Mouse (Mus musculus) kidney, adult 9 months (tissue): ENCODE data around the gene Mpst.
A peak's percentile ranks its signal among the peaks of the same experiment; 100 is the strongest.

ENCODE experiments used
- DNase-seq: peaks from one replicate; pipeline ENCODE4 v3.0.0; 2022

The Mpst gene

DNA sequence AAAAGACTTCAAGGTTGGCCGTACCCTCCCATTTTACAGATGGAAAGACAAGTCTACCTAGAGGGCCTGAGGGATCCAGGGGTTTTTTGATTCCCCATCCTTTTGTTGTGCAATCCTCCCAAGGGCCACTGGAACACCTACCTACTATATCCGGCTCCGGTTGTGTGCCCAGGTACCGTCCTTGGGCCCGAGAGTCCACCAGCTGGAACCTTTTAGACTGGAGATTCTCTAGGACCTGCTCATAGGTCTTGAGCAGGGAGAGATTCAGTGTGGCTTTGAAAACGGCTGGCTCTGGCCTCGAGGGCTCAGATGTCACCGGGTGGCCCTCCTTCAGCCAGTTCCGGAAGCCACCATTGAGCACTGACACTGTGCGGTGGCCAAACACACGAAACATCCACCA is 1.1 kb upstream of the Mpst start:
- no peak for DNase-seq

DNA sequence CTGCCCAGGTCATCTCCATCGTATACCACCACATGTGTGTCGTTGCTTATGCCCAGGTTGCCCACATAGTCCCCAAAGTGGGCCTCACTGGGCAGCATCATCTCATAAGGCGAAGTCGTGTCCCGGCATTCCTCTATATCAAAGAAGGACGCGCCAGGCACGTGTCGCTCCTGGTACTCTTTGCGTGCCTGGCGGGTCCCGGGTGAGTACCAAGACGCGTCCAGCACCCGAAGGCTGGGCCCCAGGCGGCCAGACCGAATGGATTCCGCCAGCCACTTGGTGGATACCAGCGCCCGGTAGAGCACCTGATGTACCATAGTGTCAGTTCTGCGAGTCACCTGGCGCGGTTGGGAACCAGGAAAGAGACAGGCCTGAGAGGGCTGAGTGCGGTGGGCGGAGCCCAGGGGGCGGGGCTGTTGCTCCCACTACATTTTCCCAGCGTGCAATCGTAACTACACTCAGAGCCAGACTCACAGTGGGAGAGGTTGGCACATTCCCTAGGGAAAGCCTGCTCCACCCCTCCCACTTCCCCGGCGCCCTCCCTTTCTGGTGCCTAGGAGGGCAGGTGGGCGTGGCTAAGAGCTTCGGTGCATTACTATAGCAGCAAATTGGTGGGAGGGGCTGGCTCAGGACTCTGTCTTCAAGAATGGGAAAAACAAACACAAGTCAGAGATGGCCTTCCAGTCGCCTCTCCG is 552 bp upstream of the Mpst start, which contains the start of gene Tst:
Tst (minus strand) TSS at position 391 of the 695 bp plus-strand sequence.
- DNase-seq = peak; percentile 99

GRCm38 (mm10) chr15:78409570-78410052 is 3.4 kb downstream of the Mpst start:
- peak; percentile 83 for DNase-seq

- no peak for DNase-seq
Observed at GRCm38 (mm10) chr15:78413083-78413718, 7.0 kb downstream of the Mpst start.

GRCm38 (mm10) chr15:78413719-78414117 is 7.5 kb downstream of the Mpst start:
- DNase-seq = no peak

- DNase-seq = no peak
Observed at GRCm38 (mm10) chr15:78414157-78414556, 7.9 kb downstream of the Mpst start.

GRCm38 (mm10) chr15:78416937-78417336 is 10.7 kb downstream of the Mpst start:
- peak; percentile 96 for DNase-seq

GRCm38 (mm10) chr15:78420395-78420794 is 14.2 kb downstream of the Mpst start:
- no peak for DNase-seq

GRCm38 (mm10) chr15:78422046-78422956 is 16.1 kb downstream of the Mpst start:
- peak; percentile 83 for DNase-seq

DNA sequence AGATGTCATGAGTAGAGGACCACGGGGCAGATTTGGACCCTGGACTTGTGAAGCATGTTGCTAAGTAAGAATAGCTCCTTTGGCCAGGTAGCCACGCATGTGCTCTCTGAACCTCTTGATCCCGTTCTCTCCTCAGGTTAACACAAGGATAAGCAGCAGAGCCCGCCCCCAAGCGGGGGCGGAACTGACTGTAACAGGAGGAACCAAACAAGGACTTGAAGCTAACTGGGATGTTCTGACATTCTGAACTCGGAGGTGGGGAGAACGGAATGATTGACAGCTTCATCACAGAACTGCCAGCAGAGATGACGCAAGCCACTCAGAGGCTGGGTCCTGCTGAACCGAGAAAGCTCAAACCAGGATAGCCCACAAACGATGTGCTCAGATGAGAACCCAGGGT is 18.3 kb downstream of the Mpst start:
- peak; percentile 93 for DNase-seq

DNA sequence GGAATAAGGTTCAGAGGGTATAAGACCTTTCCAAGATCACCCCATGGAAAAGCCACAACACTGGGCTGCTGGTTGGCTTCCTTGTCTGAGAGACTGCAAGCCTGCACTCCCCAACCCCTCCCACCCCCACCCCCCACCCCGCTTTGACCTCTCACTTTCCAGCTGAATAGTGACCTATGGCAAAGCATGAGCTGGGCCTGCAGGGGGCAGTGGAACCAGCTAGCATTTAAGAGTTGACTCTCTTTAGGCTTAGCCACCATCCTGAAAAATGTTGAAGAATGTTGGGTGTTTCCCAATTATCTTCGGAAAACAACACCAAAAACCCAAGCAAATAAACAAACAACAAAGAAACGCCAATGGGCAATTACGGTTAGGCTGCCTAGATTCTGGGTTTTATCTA is 19.0 kb downstream of the Mpst start:
- DNase-seq = no peak

DNA sequence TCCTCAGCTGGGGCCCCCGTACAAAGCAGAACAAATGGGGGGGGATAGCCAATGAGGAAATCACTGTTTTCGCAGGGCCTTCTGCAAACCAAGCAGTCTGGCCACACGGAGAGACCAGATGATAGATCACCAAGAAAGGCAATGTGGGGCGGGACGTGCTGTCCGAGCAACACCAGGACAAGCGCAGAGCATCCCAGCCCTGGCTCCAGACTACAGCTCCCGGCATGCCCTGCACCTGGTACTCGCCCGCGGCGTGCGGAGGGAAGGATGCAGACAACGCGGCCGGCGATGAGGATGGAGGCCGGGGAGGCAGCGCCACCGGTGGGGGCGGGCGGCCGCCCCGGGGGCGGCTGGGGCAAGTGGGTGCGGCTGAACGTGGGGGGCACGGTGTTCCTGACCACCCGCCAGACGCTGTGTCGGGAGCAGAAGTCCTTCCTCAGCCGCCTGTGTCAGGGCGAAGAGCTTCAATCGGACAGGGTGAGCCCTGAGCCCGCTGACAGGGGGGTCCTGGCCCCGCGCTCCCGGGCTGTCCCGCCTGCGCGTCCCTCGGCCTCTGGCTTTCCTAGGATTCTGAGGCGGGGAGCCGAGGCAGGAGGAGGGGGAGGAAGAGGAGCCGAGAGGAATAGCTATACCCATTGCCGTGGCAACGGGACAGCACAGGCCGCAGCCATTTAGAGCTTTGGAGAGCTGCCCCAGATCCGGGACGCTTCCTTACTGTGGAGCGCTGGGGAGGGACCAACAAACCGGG is 22.3 kb downstream of the Mpst start, which contains the start of gene Kctd17:
Kctd17 (plus strand) TSS at position 174 of the 748 bp plus-strand sequence.
- DNase-seq = peak; percentile 70

DNA sequence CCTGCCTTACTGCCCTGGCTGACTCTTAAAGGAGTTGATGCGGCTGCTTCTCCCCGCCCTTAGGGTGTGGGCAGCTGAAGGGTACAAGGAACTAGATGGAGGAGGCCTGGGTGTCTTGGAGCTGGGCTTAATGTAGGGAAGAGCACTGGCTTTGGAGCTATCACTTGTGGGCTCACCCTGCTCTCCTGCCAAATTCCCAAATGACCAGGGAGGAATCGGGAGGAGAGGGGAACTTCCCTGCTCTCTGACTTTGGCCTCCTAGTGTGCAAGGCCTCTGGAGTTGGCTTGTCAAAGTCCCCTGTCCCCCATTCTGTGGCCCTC is 22.9 kb downstream of the Mpst start:
- DNase-seq = no peak

DNA sequence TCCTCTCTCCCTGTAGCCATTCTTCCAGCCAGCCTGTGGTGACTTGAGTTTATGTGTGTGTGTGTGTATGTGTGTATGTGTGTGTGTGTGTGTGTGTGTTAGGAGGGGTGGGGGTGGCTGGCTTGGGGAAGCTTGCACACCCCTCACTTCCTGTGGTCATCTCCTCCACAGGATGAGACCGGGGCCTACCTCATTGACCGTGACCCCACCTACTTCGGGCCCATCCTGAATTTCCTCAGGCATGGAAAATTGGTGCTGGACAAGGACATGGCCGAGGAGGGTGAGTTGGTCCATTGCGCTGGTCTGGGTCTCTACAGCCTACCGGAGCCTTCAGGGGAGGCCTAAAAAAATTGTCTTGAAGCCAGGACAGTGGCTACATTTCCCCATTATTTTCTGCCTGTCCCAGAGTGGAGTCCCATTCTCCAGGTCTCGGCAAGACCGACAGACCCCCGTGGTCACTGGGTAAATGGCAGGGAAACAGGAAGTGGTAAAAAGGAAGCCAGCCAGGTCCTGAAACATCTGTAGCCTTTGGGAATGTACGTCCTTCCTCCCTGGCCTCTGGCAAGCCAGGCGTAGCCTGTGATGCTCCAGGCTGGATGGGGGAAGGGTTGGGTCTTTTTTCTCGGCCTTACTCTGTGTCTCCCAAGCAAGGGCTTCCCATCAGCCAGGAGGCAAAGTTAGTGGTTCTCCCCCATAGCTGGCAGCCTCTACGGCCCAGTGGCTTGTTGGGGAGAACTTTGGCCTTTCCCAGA is 23.8 kb downstream of the Mpst start:
- peak; percentile 47 for DNase-seq

DNA sequence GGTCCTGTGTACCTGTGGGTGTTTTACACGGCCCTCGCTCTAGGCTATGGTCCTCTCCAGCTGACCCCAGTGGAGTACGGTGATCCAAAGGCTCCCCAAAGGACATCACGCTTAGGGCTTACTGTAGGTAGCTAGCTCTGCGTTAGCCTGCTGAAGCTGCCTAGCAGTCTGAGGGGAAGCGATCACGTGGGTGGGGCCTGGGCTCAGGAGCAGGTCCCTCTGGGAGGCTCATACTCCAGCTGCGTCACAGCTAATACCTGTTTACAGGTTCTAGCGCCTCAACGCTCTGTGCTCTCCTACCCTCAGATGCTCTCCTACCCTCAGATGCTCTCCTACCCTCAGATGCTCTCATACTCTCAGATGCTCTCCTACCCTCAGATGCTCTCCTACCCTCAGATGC is 24.7 kb downstream of the Mpst start:
- DNase-seq = no peak

GRCm38 (mm10) chr15:78431541-78432121 is 25.4 kb downstream of the Mpst start:
- DNase-seq = peak; percentile 93

- DNase-seq = peak; percentile 42
Observed at GRCm38 (mm10) chr15:78434896-78435520, 28.8 kb downstream of the Mpst start.

DNA sequence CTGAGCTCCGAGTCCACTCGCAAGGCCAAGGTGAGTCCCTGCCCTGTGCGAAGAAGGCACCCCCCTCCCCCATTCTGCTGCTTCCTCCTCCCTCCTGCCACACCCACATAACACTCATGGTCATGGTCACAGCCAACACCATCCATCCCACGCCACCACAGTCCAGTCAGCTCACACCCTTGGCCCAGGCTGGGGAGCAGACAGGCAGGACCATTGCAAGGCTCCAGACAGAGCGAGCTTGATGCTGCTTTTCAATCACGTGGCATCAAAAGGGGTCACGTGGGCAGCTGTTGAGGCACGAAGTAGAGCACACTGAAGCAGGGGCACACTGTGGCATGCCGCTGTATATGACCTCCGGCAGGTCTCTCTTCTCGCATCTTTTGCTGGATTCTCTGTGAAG is 29.5 kb downstream of the Mpst start:
- DNase-seq = no peak

DNA sequence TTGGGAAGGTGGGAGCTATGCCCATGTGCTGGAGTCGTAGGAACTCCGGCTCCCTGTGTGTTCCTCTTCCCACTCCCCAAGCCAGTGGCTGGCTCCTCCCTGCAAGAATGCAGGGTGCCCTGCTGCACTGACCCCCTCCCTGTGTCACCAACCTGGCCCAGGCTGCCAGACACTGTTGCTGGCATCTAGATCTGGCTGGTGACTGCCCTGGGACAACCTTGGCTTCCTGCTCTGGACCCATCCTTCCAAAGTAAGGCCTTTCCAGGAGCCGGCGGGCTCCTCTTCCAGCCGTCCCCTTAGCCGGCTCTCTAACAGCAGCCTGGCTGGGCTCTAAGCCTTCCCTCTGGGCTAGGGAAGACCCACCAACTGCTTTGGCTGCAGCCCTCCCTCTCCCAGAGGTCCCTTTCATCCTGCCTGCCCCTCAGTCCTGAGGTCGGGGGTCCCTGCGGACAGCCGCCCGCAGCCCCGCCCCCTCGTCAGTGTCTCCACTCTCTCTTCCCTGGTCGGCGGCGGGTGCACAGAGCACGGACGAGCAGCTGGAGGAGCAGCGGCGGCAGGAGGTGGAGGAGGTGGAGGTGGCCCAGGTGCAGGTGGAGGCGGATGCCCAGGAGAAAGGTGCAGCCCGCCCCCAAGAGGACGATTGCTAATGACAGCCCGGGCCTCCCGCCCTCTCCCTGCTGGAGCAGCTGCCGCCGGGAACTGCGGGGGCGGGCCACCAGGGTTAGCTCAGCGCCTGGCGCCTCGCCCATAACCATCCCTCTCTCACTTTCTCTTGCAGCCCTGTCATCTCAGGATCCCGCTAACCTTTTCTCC is 30.4 kb downstream of the Mpst start:
- peak; percentile 59 for DNase-seq
